Mouse (Mus musculus) neural tube, embryonic 12.5 days (tissue): ENCODE results near the gene Lrp2. TPM values are rescaled to one million over a fixed set of nuclear protein-coding genes. Genes with fewer than 3 reads are reported as not detected.
"Not testable (repeated sequence)": the region's sequence is repeated elsewhere in the genome, so short reads cannot be mapped to it uniquely, and the experiment has no call there.

Experiments used
- ATAC-seq: fragments of 200-750 bp; cut with Nextera tagmentation; 2 replicates; pipeline ENCODE4 v1.8.0; 2017; ENCODE audit warnings: low read depth, mild to moderate bottlenecking, moderate TSS enrichment, moderate library complexity; ENCODE audit not compliant: low FRiP score
- H3K27ac ChIP-seq: fragments of 300-500 bp; sonication (generic); 2 replicates; pipeline ENCODE4 v1.5.1; 2016
- H3K27me3 ChIP-seq: fragments of 300-500 bp; sonication (generic); replicated peaks from 2 replicates; pipeline ENCODE4 v1.6.1; 2016; ENCODE audit warnings: mild to moderate bottlenecking
- H3K36me3 ChIP-seq: fragments of 300-500 bp; sonication (generic); 2 replicates; pipeline ENCODE4 v1.6.1; 2016; ENCODE audit warnings: mild to moderate bottlenecking
- H3K4me1 ChIP-seq: fragments of 300-500 bp; sonication (generic); 2 replicates; pipeline ENCODE4 v1.6.1; 2016
- H3K4me2 ChIP-seq: fragments of 300-500 bp; sonication (generic); replicated peaks from 2 replicates; pipeline ENCODE4 v1.6.1; 2016; ENCODE audit warnings: mild to moderate bottlenecking
- H3K4me3 ChIP-seq: fragments of 300-500 bp; sonication (generic); 2 replicates; pipeline ENCODE4 v1.5.1; 2016
- H3K9ac ChIP-seq: fragments of 300-500 bp; sonication (generic); 2 replicates; pipeline ENCODE4 v1.6.1; 2016; ENCODE audit warnings: mild to moderate bottlenecking
- H3K9me3 ChIP-seq: fragments of 300-500 bp; sonication (generic); 2 replicates; pipeline ENCODE4 v1.6.1; 2016; ENCODE audit warnings: mild to moderate bottlenecking
- WGBS: fragments of 180-500 bp; shearing (Covaris S2); methylation state at CpG from one replicate; pipeline ENCODE4 v1.1.7; 2016; 5-methylcytosine and 5-hydroxymethylcytosine counted together
- polyA plus RNA-seq: library from polyadenylated mRNA; unstranded; fragments of >200 nt; fragmentation: Nextera tagmentation; extraction: Ambion mirVana; gene quantifications from 2 replicates; pipeline ENCODE4 v1.2.1, GENCODE M21; 2016

Gene Lrp2
- polyA plus RNA-seq, 1 experiment from 2014 or later = 1.4 TPM

- ATAC-seq = no peak
- Histone ChIP-seq H3K27ac (no peak overlapping the region), H3K4me1 (no peaks in the 10 kb centered on the region), H3K9ac (no peak overlapping the region), H3K4me2 (no peak overlapping the region), H3K4me3 (no peak overlapping the region), H3K27me3 (no peaks in the 10 kb centered on the region), H3K9me3 (no peaks in the 10 kb centered on the region), H3K36me3 (no peaks in the 10 kb centered on the region)
- WGBS = 90% methylated on average over 7 of the region's 7 CpGs
These were observed 18.0 kb upstream of the Lrp2 start for GRCm38 (mm10) chr2:69603726-69604393.

GRCm38 (mm10) chr2:69593168-69593567 lies 7.3 kb upstream of the Lrp2 start:
- Histone ChIP-seq H3K4me3 (no peak overlapping the region), H3K27me3 (0 out of 2 replicates have a peak, but pooled peaks cover 3% of the 10 kb centered on the region), H3K9me3 (no peaks in the 10 kb centered on the region), H3K27ac (no peak overlapping the region), H3K36me3 (no peaks in the 10 kb centered on the region), H3K9ac (no peak overlapping the region), H3K4me1 (no peaks in the 10 kb centered on the region), H3K4me2 (no peak overlapping the region)
- 93% methylated on average over 2 of the region's 2 CpGs for WGBS
- ATAC-seq = no peak

- Histone ChIP-seq H3K9ac (no peak overlapping the region), H3K27me3 (peaks cover 9% of the 10 kb centered on the region), H3K4me3 (no peak overlapping the region), H3K36me3 (no peaks in the 10 kb centered on the region), H3K9me3 (no peaks in the 10 kb centered on the region), H3K4me1 (peaks cover 6% of the 10 kb centered on the region), H3K4me2 (no peak overlapping the region), H3K27ac (no peak overlapping the region)
- ATAC-seq = no peak
- WGBS = 28% methylated on average over 1 of the region's 1 CpGs
These were observed 6.7 kb upstream of the Lrp2 start for GRCm38 (mm10) chr2:69592536-69592935.

GRCm38 (mm10) chr2:69591966-69592505 lies 6.2 kb upstream of the Lrp2 start:
- no peak for ATAC-seq
- Histone ChIP-seq H3K36me3 (no peaks in the 10 kb centered on the region), H3K9me3 (no peaks in the 10 kb centered on the region), H3K27me3 (peaks cover 14% of the 10 kb centered on the region), H3K4me2 (no peak overlapping the region), H3K4me1 (peaks cover 11% of the 10 kb centered on the region), H3K27ac (no peak overlapping the region), H3K9ac (no peak overlapping the region), H3K4me3 (no peak overlapping the region)
- WGBS = 61% methylated on average over 7 of the region's 7 CpGs

- no peaks in the 10 kb centered on the region for H3K9me3 ChIP-seq
- 76% methylated on average over 1 of the region's 1 CpGs for WGBS
- H3K4me3 ChIP-seq = no peak overlapping the region
- H3K27me3 ChIP-seq = peaks cover 25% of the 10 kb centered on the region
- H3K4me1 ChIP-seq = peaks cover 21% of the 10 kb centered on the region
- no peak for ATAC-seq
- no peak overlapping the region for H3K27ac ChIP-seq
- H3K36me3 ChIP-seq = no peaks in the 10 kb centered on the region
- H3K9ac ChIP-seq = no peak overlapping the region
- H3K4me2 ChIP-seq = no peak overlapping the region
These were observed 4.7 kb upstream of the Lrp2 start for GRCm38 (mm10) chr2:69590548-69590947.

- Histone ChIP-seq H3K4me1 (peaks cover 29% of the 10 kb centered on the region), H3K9me3 (no peaks in the 10 kb centered on the region), H3K27ac (no peak overlapping the region), H3K4me3 (peak overlapping the region; percentile 25; the same call in 1 of the 2 replicates), H3K4me2 (peak overlapping the region; percentile 99), H3K36me3 (no peaks in the 10 kb centered on the region), H3K27me3 (peaks cover 33% of the 10 kb centered on the region), H3K9ac (peak overlapping the region; percentile 29; the same call in 1 of the 2 replicates)
- WGBS = under 1% methylated on average over 23 of the region's 23 CpGs
- ATAC-seq = no peak
These were observed 2.0 kb upstream of the Lrp2 start for GRCm38 (mm10) chr2:69587896-69588295.

- Histone ChIP-seq H3K4me1 (peaks cover 29% of the 10 kb centered on the region), H3K4me2 (peak overlapping the region; percentile 99), H3K36me3 (no peaks in the 10 kb centered on the region), H3K27ac (no peak overlapping the region), H3K27me3 (peaks cover 33% of the 10 kb centered on the region), H3K9ac (no peak overlapping the region), H3K4me3 (peak overlapping the region; percentile 16), H3K9me3 (no peaks in the 10 kb centered on the region)
- ATAC-seq = no peak
- WGBS = 1% methylated on average over 26 of the region's 26 CpGs
These were observed 1.2 kb upstream of the Lrp2 start for GRCm38 (mm10) chr2:69586821-69587728.

GRCm38 (mm10) chr2:69585191-69585885 lies 527 bp downstream of the Lrp2 start:
- ATAC-seq = peak; percentile 45
- peaks cover 29% of the 10 kb centered on the region for H3K4me1 ChIP-seq
- under 1% methylated on average over 61 of the region's 61 CpGs for WGBS
- H3K9ac ChIP-seq = peak overlapping the region; percentile 66
- no peaks in the 10 kb centered on the region for H3K9me3 ChIP-seq
- H3K27me3 ChIP-seq = peaks cover 33% of the 10 kb centered on the region
- peak overlapping the region; percentile 61 for H3K4me3 ChIP-seq
- H3K27ac ChIP-seq = no peak overlapping the region
- peak overlapping the region; percentile 99 for H3K4me2 ChIP-seq
- H3K36me3 ChIP-seq = no peaks in the 10 kb centered on the region

GRCm38 (mm10) chr2:69584117-69584933 lies 1.5 kb downstream of the Lrp2 start:
- Histone ChIP-seq H3K4me3 (peak overlapping the region; percentile 2; the same call in 1 of the 2 replicates), H3K27ac (no peak overlapping the region), H3K9me3 (no peaks in the 10 kb centered on the region), H3K4me2 (peak overlapping the region; percentile 99), H3K36me3 (no peaks in the 10 kb centered on the region), H3K27me3 (peaks cover 33% of the 10 kb centered on the region), H3K4me1 (peaks cover 29% of the 10 kb centered on the region), H3K9ac (no peak overlapping the region)
- no peak for ATAC-seq
- 4% methylated on average over 20 of the region's 20 CpGs for WGBS

GRCm38 (mm10) chr2:69582861-69583260 lies 3.0 kb downstream of the Lrp2 start:
- Histone ChIP-seq H3K4me2 (no peak overlapping the region), H3K4me3 (no peak overlapping the region), H3K27me3 (peaks cover 27% of the 10 kb centered on the region), H3K4me1 (peaks cover 27% of the 10 kb centered on the region), H3K9me3 (no peaks in the 10 kb centered on the region), H3K27ac (no peak overlapping the region), H3K36me3 (no peaks in the 10 kb centered on the region), H3K9ac (no peak overlapping the region)
- ATAC-seq = no peak
- WGBS = 36% methylated on average over 7 of the region's 7 CpGs

GRCm38 (mm10) chr2:69582068-69582467 lies 3.8 kb downstream of the Lrp2 start:
- H3K9me3 ChIP-seq, H3K4me3 ChIP-seq, H3K4me2 ChIP-seq, H3K27ac ChIP-seq, ATAC-seq, H3K36me3 ChIP-seq, H3K9ac ChIP-seq: not testable (repeated sequence)
- Histone ChIP-seq H3K27me3 (peaks cover 19% of the 10 kb centered on the region), H3K4me1 (peaks cover 19% of the 10 kb centered on the region)
- WGBS = 95% methylated on average over 4 of the region's 4 CpGs
